Mouse (Mus musculus): ENCODE data around the gene Kdm5d. TPM values are rescaled to one million over a fixed set of nuclear protein-coding genes. Genes with fewer than 3 reads are reported as not detected.

The Kdm5d gene
- polyA plus RNA-seq (2012; rRNA removed) = 0.98 and 3.5 TPM in 2 replicates

GRCm38 (mm10) chrY:897393-898227 is at the start of gene Kdm5d:
Gene Kdm5d, plus strand, starts transcription at chrY:897788.

Other genes with a start within 250 kb of the Kdm5d start
- gene Zfy1, start 100.4 kb upstream of the Kdm5d start, polyA plus RNA-seq (2012; rRNA removed) = not detected in 2 replicates
- not detected in 2 replicates for gene Uba1y, start 79.1 kb upstream of the Kdm5d start, polyA plus RNA-seq (2012; rRNA removed)
- 4.8 and 20.1 TPM in 2 replicates for gene Eif2s3y, start 112.8 kb downstream of the Kdm5d start, polyA plus RNA-seq (2012; rRNA removed)

All from liver, embryonic 14 days (tissue).